Mouse (Mus musculus): ENCODE measurements at regions not wholly inside any gene's neighbourhood (a gene's known extent, or its start where the extent isn't known, plus 50 kb on each side); places are given as distances from the start of the nearest gene placed in this dataset.

DNA sequence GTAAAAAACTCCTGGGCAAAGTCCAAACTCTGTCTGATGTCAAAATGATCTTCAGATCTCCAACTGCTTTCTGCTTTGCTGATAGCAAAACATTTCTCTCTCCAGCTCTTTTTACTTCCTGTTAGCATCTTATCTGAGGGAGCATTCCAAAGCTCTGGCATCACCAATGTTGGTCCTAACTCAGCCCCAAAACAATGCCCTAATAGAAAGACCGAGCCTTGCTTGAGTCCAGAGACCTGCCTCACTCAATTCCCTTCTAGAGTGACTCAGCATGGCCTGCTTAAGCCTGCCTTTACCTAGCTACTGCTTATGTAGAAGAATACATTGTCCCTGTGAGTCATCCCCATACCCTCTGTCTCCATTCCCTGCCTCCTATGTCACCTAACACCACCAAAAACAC lies 1721.6 kb downstream of the Grik2 start:
- no peak for ATAC-seq (ENCODE audit: low FRiP score)
- Histone ChIP-seq H3K9me3 (ENCODE audit: control insufficient read depth, low read length) (no peaks in the 10 kb centered on the region), H3K27me3 (ENCODE audit: control insufficient read depth, insufficient read depth, low read length) (no peaks in the 10 kb centered on the region), H3K4me2 (replicated peaks) (no peak overlapping the region), H3K4me1 (replicated peaks; ENCODE audit: control insufficient read depth, insufficient read depth, low read length) (no peaks in the 10 kb centered on the region), H3K36me3 (replicated peaks; ENCODE audit: control insufficient read depth, insufficient read depth) (no peaks in the 10 kb centered on the region), H3K4me3 (replicated peaks; ENCODE audit: low read length) (no peak overlapping the region), H3K27ac (no peak overlapping the region), H3K9ac (no peak overlapping the region)
- WGBS, result 80% methylated on average over 1 of the region's 1 CpGs
- DNase-seq (ENCODE audit: low spot score), result no peak

DNA sequence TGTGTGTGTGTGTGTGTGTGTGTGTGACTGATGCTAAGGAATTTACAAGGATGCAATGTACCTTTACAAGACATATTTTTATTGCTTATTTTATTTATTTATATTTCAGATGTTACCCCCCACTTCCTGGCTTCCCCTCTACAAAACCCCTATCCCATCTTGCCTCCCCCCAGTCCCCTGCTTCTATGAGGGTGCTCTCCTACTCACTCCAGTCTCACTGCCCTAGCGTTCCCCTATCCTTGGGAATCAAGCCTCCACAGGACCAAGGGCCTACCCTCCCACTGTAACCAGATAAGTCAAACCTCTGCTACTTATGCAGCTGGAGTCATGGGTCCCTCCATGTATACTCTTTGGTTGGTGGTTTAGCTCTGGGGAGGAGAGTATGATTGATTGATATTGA lies 1761.3 kb downstream of the Grik2 start:
- ATAC-seq (ENCODE audit: low FRiP score) (no peak), DNase-seq (ENCODE audit: low spot score) (no peak)
- no peak overlapping the region for H3K4me2 ChIP-seq (replicated peaks)
- H3K36me3 ChIP-seq (replicated peaks; ENCODE audit: control insufficient read depth, insufficient read depth), result no peaks in the 10 kb centered on the region
- H3K9ac ChIP-seq, result no peak overlapping the region
- no peaks in the 10 kb centered on the region for H3K27me3 ChIP-seq (ENCODE audit: control insufficient read depth, insufficient read depth, low read length)
- no peaks in the 10 kb centered on the region for H3K9me3 ChIP-seq (ENCODE audit: control insufficient read depth, low read length)
- no peaks in the 10 kb centered on the region for H3K4me1 ChIP-seq (replicated peaks; ENCODE audit: control insufficient read depth, insufficient read depth, low read length)
- no peak overlapping the region for H3K27ac ChIP-seq
- WGBS, result 93% methylated on average over 1 of the region's 1 CpGs
- no peak overlapping the region for H3K4me3 ChIP-seq (replicated peaks; ENCODE audit: low read length)

DNA sequence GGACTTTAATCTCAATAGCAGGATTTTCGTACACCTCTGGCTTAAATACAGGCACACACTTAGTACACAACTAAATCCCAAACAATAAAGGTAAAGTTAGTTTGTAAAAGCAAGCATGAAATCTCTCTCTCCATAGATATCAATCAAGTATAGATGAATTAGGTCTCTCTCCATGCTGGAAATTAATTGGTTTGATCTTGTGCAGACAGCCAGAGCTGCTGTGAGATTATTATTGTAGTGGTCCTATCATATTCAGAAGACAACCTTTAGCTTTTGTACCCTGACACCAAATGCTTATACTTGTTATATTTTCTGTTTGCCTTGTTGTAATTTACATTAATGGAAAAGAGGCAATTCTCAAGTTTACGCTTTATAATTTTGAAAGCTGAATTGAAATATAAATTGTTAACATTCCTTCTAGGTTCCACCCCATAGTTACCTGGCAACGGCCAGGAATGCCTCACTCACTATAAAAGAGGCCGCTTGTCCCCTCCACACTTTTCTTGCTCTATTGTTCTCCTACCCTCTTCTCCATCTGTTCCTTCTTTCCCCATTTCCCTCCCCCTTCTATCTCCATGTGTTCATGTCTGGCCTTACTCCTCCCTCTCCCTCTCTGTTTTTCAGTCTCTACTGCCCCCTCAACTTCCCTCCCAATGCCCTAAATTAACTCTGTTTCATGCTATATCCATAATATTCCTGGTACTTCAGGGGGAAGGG lies 1797.1 kb downstream of the Grik2 start:
- Histone ChIP-seq H3K4me3 (replicated peaks; ENCODE audit: low read length) (no peak overlapping the region), H3K4me1 (replicated peaks; ENCODE audit: control insufficient read depth, insufficient read depth, low read length) (no peaks in the 10 kb centered on the region), H3K9me3 (ENCODE audit: control insufficient read depth, low read length) (no peaks in the 10 kb centered on the region), H3K9ac (no peak overlapping the region), H3K4me2 (replicated peaks) (no peak overlapping the region), H3K27ac (no peak overlapping the region), H3K36me3 (replicated peaks; ENCODE audit: control insufficient read depth, insufficient read depth) (no peaks in the 10 kb centered on the region), H3K27me3 (ENCODE audit: control insufficient read depth, insufficient read depth, low read length) (no peaks in the 10 kb centered on the region)
- ATAC-seq (ENCODE audit: low FRiP score) (no peak), DNase-seq (ENCODE audit: low spot score) (no peak)
- WGBS, result 20% methylated on average over 4 of the region's 4 CpGs

- no peak overlapping the region for H3K9ac ChIP-seq
- H3K4me2 ChIP-seq (replicated peaks), result no peak overlapping the region
- ATAC-seq (ENCODE audit: low FRiP score), result no peak
- no peak overlapping the region for H3K27ac ChIP-seq
- peak; percentile 52 for DNase-seq (ENCODE audit: low spot score)
- H3K9me3 ChIP-seq (ENCODE audit: control insufficient read depth, low read length), result no peaks in the 10 kb centered on the region
- H3K4me1 ChIP-seq (replicated peaks; ENCODE audit: control insufficient read depth, insufficient read depth, low read length), result no peaks in the 10 kb centered on the region
- no peaks in the 10 kb centered on the region for H3K27me3 ChIP-seq (ENCODE audit: control insufficient read depth, insufficient read depth, low read length)
- no peaks in the 10 kb centered on the region for H3K36me3 ChIP-seq (replicated peaks; ENCODE audit: control insufficient read depth, insufficient read depth)
- H3K4me3 ChIP-seq (replicated peaks; ENCODE audit: low read length), result no peak overlapping the region
These were observed 1809.5 kb downstream of the Grik2 start for GRCm38 (mm10) chr10:47979028-47979427.
